Mouse (Mus musculus) left cerebral cortex, adult 18-20 months (tissue): ENCODE measurements around the gene Stard7. TPM values are rescaled to one million over a fixed set of nuclear protein-coding genes. Genes with fewer than 3 reads are reported as not detected.

Source experiments
- DNase-seq, 2 experiments: peaks; one replicate each; pipeline ENCODE4 v3.0.0; 2021 to 2022; ENCODE audit warnings: low spot score in 2 of 2, mixed read lengths in 1 of 2
- total RNA-seq, 2 experiments: library from RNA; stranded (reverse); gene quantifications; 2 replicates each; pipeline ENCODE4 v1.2.3; 2021

Stard7 gene
- total RNA-seq, 2 experiments from 2014 or later, result 100 to 104 TPM

DNA sequence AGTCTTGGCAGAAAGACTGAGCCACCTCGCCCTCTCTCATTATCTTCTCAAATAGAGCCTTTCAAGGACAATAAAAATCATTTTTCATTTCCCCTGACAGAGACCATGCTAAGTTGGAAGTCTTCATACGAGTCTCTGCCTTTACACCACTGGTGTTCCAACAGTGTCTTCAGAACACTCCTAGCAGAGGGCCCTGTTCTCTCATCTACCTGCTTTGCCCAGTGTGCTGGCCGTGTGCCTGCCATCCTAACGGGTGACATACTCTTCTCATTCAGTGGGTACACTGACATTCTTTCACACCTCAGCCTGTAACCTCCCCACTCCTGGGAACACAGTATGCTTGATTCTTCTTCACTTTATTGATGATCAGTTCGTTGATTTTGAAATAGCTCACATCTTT lies 46.4 kb downstream of the Stard7 start:
- no peak for DNase-seq

DNA sequence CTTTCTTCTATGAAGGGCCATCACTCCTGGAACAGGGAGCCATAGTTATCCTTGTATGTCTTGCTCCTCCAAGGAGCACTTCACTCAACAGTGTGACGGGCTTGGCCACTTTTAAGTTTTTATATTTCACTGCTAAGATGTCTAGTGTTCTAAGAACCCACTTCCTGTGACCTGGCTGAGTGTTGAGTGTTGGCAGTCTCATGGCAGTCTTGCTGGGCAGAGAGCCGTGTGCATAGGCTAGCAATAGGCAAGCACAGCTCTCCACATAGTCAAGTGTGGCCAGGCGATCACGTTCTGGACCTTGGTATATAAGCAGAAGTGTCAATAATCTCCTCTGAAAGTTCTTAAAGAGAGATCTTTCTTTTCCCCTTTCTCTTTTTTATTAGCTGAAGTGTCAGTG lies 48.1 kb downstream of the Stard7 start:
- no peak for DNase-seq

DNA sequence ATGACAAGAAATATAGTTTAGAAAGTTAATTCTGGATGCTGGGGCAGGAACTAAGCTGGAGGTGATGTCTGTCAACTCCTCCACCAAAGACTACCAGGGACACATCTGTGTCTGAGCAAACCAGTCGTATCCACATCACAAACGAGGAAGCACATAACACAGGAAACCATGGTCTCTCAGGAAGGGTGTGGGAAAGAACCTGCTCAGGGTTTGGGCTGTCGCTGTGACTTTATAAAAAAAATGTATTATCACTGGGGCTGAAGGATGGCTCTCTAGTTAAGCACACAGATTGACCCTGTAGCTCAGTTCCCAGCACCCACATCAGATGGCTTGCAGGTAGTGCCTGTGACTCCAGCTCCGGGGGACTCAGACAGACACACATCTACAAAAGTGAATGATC lies 49.1 kb downstream of the Stard7 start:
- DNase-seq, result no peak

- no peak for DNase-seq
These were observed 52.8 kb downstream of the Stard7 start for GRCm38 (mm10) chr2:127322671-127323285.

GRCm38 (mm10) chr2:127323667-127324066 lies 53.6 kb downstream of the Stard7 start:
- DNase-seq, result no peak

DNA sequence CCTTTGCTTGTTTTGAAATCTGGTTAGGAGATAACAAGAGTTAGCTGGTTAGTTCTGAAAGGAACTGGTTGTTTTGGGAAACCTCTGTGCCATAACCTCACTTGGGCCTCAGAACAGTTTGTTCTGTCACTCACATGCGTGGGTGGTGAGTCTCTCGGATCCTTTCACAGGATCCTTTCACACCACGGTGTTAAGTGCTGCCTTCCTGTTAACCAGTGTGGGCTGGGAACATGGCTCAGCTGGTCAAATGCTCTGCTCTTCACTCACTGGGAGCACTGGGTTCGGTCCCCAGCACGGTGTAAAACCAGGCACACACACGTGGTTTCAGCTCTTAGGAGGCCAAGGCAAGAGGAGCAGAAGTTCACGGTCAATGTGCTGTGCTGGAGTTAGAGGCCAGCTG lies 54.4 kb downstream of the Stard7 start:
- DNase-seq, result no peak

DNA sequence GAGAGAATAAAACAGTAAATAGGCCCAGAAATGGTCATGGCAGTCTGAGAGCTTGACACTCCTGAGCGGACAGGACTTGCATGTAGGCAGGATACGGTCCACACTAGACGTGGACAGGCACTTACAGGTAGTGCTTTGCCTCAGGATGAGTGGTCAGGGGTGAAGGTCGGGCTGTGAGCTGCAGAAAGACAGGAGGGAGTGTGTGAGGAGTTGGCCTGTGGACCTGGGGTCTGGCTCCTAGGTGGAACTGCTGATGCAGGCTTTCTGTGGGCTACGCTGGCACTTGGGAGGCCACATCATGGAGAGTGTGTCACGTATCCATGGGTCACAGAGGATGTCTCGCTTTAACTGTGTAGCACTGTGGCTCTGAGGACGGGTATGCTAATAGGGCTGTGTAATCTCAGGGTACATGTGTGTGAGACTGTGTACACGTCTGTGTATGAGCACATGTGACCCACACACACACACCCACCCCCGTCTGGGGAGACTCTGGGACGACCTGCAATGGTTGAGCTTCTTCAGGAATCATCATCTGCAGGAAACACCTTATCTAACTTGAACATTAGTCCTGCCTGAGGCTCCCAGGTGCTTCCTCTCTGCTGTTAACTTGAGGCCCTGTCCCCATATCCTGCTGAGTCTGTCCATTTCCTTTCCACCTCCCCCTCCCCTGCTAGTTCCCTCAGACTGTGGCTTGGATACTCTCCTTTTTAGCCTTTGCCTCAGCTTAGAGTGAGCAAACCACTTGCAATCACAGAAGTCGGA lies 58.3 kb downstream of the Stard7 start:
- DNase-seq, result no peak

DNA sequence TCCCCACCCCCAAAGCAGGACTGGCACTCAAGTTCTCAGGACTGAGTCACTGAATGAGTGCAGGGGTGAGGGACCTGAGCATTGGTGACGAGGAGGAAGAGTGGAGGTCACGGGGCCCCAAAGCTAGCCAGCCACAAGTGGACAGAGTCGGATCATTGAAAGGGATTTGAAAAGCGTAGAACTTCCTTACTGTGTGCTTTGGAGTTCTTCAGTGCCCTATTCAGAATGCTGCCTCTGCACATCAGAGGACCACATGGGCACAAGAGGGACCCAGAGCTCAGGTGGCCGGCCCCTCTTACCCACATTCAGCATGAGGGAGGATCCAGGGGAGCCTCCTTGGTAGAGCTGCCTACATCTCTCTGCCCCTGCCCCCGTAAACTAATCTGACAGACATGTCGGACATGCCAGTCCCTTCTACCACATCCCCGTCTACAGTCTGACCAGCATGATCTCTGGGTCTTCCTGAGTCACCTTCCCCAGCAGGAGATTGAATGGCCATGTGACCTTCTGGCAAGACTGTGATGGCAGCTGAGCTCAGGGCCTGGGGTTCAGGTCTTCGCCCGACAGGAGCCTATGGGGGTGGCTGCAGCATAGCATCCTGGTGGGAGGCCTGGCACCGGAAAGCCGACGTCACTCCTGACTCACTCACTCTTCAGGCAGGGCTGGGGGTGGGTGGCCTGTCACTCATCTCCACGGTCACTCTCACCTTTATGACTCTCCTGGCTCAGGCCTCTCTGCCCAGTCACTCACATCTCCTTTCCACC lies 63.0 kb downstream of the Stard7 start:
- peak in 1 of 2 experiments; percentile 28 for DNase-seq

- DNase-seq, result no peak
These were observed 64.1 kb downstream of the Stard7 start for GRCm38 (mm10) chr2:127333945-127334603.

DNA sequence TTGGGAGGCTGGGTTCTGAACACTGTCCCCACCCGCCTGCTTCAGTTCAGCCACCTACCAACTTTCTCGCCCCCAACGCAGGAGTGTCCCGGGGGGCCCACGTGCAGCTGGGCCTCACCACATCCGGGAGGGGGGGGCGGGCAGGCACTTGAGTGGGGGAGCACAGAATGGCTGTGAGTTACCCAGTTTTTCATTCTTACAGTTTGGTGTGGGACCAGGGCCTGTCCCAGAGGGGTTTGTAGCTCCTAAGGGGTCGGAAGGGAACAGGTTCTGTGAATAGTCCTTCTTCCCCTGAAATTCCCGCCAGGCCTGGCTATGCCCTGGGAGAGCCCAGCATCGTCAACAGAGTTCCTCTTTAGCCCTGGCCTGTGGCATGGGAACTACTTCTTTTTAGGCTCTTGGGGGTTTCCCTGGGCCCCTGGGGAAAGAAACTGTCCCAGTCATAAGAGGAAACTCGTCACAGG lies 65.1 kb downstream of the Stard7 start:
- no peak for DNase-seq

GRCm38 (mm10) chr2:127335767-127336496 lies 65.9 kb downstream of the Stard7 start, which contains the start of gene Dusp2:
Gene Dusp2 (plus strand): TSS chr2:127336159.
- peak; percentile 66 to 77 for DNase-seq

GRCm38 (mm10) chr2:127336497-127336832 lies 66.4 kb downstream of the Stard7 start:
- no peak for DNase-seq

DNA sequence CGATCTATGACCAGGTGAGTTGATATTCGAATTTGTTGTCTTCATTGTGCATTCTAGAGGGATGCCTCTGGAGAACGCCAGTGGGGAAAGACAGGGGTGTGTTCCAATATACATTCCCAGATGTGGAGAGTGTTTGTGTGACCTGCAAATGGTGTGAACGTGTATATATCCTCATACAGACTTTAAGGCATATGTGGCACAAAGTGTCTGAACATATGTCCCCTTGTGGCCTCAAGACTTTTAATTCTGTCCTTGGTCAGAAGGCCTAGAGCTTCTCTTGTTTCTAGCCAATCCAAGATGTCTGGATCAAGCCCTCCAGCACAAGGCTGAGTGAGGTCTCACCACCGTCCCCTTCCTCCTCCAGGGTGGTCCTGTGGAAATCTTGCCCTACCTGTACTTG lies 66.9 kb downstream of the Stard7 start:
- DNase-seq, result no peak

- peak; percentile 23 to 39 for DNase-seq
These were observed 67.5 kb downstream of the Stard7 start for GRCm38 (mm10) chr2:127337531-127337930.

DNA sequence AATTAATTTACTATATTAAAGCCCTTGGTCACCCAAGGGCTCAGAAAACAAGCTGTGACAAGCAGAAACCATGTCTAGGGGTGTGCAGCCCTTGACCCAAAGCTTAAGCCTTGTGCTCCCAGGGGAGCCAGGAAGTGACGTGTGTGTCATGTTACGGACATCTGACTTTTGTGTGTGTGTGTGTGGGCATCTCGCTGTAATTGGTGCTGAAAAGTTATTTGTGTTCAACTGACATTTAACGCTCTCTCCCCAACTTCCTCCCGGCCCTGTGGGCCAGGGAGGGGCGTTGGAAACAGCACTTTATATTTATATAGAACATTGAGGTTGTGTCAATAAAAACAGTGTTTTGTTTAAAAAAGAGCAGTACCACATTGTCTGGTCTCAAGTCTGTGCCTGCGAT lies 68.0 kb downstream of the Stard7 start:
- DNase-seq, result no peak

- no peak for DNase-seq
These were observed 68.4 kb downstream of the Stard7 start, which contains the start of gene Astl for GRCm38 (mm10) chr2:127338416-127338815. Gene Astl (plus strand): TSS chr2:127338639.

- no peak for DNase-seq
These were observed 68.8 kb downstream of the Stard7 start for GRCm38 (mm10) chr2:127338833-127339232.

DNA sequence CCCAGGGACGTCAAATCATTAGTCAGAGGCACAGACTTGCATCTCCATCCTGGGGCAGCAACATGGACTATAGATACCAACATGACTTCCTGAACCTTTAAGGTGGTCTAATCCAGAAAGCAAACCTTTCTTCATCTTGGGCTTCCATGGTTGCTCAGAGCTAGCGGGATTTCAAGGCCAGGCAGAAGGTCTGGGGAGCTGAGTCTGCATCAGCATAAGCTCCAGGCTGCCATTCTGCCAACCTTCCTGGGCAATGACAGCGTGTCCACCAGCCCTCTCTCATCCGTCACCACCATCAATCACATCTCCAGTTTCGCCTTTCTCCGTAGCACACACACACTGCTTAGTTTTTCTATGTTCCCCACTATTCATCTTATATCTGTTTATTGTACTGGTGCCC lies 69.2 kb downstream of the Stard7 start:
- DNase-seq, result no peak

- DNase-seq, result peak; percentile 50 to 57
These were observed 71.1 kb downstream of the Stard7 start for GRCm38 (mm10) chr2:127341159-127341558.

DNA sequence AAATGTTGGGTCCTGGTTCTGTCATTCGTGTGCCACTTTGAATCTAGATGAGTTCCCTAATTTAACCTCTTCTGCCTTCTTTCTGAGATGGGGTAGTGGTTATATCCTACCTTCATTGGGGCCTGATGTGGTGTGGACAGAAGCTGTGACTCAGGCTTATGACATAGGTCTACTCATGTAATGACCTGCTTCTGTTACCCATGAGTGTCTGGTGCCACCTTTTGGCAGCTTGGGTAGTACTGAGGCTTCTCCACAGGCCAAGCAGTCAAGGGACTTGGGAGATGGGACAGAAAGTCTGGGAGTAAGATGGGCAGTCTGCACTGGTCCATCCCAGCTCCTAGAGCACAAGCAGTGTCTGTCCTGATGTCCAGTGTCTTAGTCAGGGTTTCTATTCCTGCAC lies 76.3 kb downstream of the Stard7 start:
- DNase-seq, result no peak
